Mouse (Mus musculus): ENCODE results near the gene Dnajc1. TPM values are rescaled to one million over a fixed set of nuclear protein-coding genes. Genes with fewer than 3 reads are reported as not detected.
A peak's percentile ranks its signal among the peaks of the same experiment; 100 is the strongest.

Gene Dnajc1
- 34.7 and 36.8 TPM in 2 replicates for polyA plus RNA-seq (2016; fragmentation: Nextera tagmentation; extraction: Ambion mirVana)

GRCm38 (mm10) chr2:18392331-18393021, at the start of gene Dnajc1:
Dnajc1 (minus strand) TSS chr2:18392830.
- H3K9me3 ChIP-seq, result no peaks in the 10 kb centered on the region
- under 1% methylated on average over 69 of the region's 69 CpGs for WGBS
- no peaks in the 10 kb centered on the region for H3K27me3 ChIP-seq (ENCODE audit: poor library complexity, severe bottlenecking)
- peak within 1 kb of the TSS; percentile 93 for H3K27ac ChIP-seq
- H3K4me1 ChIP-seq, result peaks cover 27% of the 10 kb centered on the region
- DNase-seq (ENCODE audit: extremely low spot score, low spot score), result peak; percentile 99
- no peaks in the 10 kb centered on the region for H3K36me3 ChIP-seq (replicated peaks)
- H3K4me3 ChIP-seq, result peak within 1 kb of the TSS; percentile 80

GRCm38 (mm10) chr2:18441871-18442270, 49.2 kb upstream of the Dnajc1 start:
- Histone ChIP-seq H3K9me3 (no peaks in the 10 kb centered on the region), H3K36me3 (replicated peaks) (no peaks in the 10 kb centered on the region), H3K27ac (no peak overlapping the region), H3K27me3 (ENCODE audit: poor library complexity, severe bottlenecking) (no peaks in the 10 kb centered on the region), H3K4me1 (0 out of 2 replicates have a peak, but pooled peaks cover 6% of the 10 kb centered on the region), H3K4me3 (no peak overlapping the region)
- 62% methylated on average over 6 of the region's 6 CpGs for WGBS
- no peak for DNase-seq (ENCODE audit: extremely low spot score, low spot score)

- H3K27ac ChIP-seq, result no peak overlapping the region
- no peaks in the 10 kb centered on the region for H3K27me3 ChIP-seq (ENCODE audit: poor library complexity, severe bottlenecking)
- no peaks in the 10 kb centered on the region for H3K9me3 ChIP-seq
- H3K4me3 ChIP-seq, result no peak overlapping the region
- no peaks in the 10 kb centered on the region for H3K36me3 ChIP-seq (replicated peaks)
- no peak for DNase-seq (ENCODE audit: extremely low spot score, low spot score)
- H3K4me1 ChIP-seq, result no peaks in the 10 kb centered on the region
- 90% methylated on average over 3 of the region's 3 CpGs for WGBS
Measured at GRCm38 (mm10) chr2:18415242-18415641, 22.6 kb upstream of the Dnajc1 start.

GRCm38 (mm10) chr2:18403679-18404078, 11.0 kb upstream of the Dnajc1 start:
- H3K36me3 ChIP-seq (replicated peaks), result no peaks in the 10 kb centered on the region
- no peaks in the 10 kb centered on the region for H3K27me3 ChIP-seq (ENCODE audit: poor library complexity, severe bottlenecking)
- no peak for DNase-seq (ENCODE audit: extremely low spot score, low spot score)
- H3K4me3 ChIP-seq, result no peak overlapping the region
- H3K27ac ChIP-seq, result no peak overlapping the region
- no peaks in the 10 kb centered on the region for H3K9me3 ChIP-seq
- 90% methylated on average over 1 of the region's 1 CpGs for WGBS
- H3K4me1 ChIP-seq, result no peaks in the 10 kb centered on the region

GRCm38 (mm10) chr2:18401771-18402170, 9.1 kb upstream of the Dnajc1 start:
- no peaks in the 10 kb centered on the region for H3K36me3 ChIP-seq (replicated peaks)
- H3K27ac ChIP-seq, result no peak overlapping the region
- WGBS, result 85% methylated on average over 2 of the region's 2 CpGs

GRCm38 (mm10) chr2:18393022-18393519, 441 bp upstream of the Dnajc1 start:
- no peaks in the 10 kb centered on the region for H3K27me3 ChIP-seq (ENCODE audit: poor library complexity, severe bottlenecking)
- H3K27ac ChIP-seq, result peak overlapping the region; percentile 93
- H3K4me3 ChIP-seq, result peak overlapping the region; percentile 80
- 72% methylated on average over 2 of the region's 2 CpGs for WGBS
- peaks cover 27% of the 10 kb centered on the region for H3K4me1 ChIP-seq
- H3K36me3 ChIP-seq (replicated peaks), result no peaks in the 10 kb centered on the region
- H3K9me3 ChIP-seq, result no peaks in the 10 kb centered on the region
- DNase-seq (ENCODE audit: extremely low spot score, low spot score), result no peak

More at GRCm38 (mm10) chr2:18401771-18402170, 9.1 kb upstream of the Dnajc1 start:
- H3K4me1 ChIP-seq, result no peaks in the 10 kb centered on the region
- DNase-seq (ENCODE audit: extremely low spot score, low spot score), result no peak
- no peak overlapping the region for H3K4me3 ChIP-seq
- no peaks in the 10 kb centered on the region for H3K9me3 ChIP-seq
- no peaks in the 10 kb centered on the region for H3K27me3 ChIP-seq (ENCODE audit: poor library complexity, severe bottlenecking)

GRCm38 (mm10) chr2:18391861-18392260, 769 bp downstream of the Dnajc1 start:
- H3K27me3 ChIP-seq (ENCODE audit: poor library complexity, severe bottlenecking), result no peaks in the 10 kb centered on the region
- no peak for DNase-seq (ENCODE audit: extremely low spot score, low spot score)
- H3K4me1 ChIP-seq, result peaks cover 27% of the 10 kb centered on the region
- H3K9me3 ChIP-seq, result no peaks in the 10 kb centered on the region
- peak overlapping the region; percentile 93 for H3K27ac ChIP-seq
- WGBS, result 1% methylated on average over 11 of the region's 11 CpGs
- H3K4me3 ChIP-seq, result peak overlapping the region; percentile 80
- H3K36me3 ChIP-seq (replicated peaks), result no peaks in the 10 kb centered on the region

GRCm38 (mm10) chr2:18389631-18390030, 3.0 kb downstream of the Dnajc1 start:
- DNase-seq (ENCODE audit: extremely low spot score, low spot score), result no peak
- Histone ChIP-seq H3K36me3 (replicated peaks) (no peaks in the 10 kb centered on the region), H3K27ac (no peak overlapping the region), H3K27me3 (ENCODE audit: poor library complexity, severe bottlenecking) (no peaks in the 10 kb centered on the region), H3K4me1 (peaks cover 27% of the 10 kb centered on the region), H3K9me3 (no peaks in the 10 kb centered on the region), H3K4me3 (no peak overlapping the region)
- WGBS, result 85% methylated on average over 1 of the region's 1 CpGs

- Histone ChIP-seq H3K4me3 (no peak overlapping the region), H3K4me1 (no peaks in the 10 kb centered on the region), H3K27ac (no peak overlapping the region), H3K9me3 (no peaks in the 10 kb centered on the region), H3K36me3 (replicated peaks) (no peaks in the 10 kb centered on the region), H3K27me3 (ENCODE audit: poor library complexity, severe bottlenecking) (no peaks in the 10 kb centered on the region)
- DNase-seq (ENCODE audit: extremely low spot score, low spot score), result no peak
Measured at GRCm38 (mm10) chr2:18381662-18382061, 11.0 kb downstream of the Dnajc1 start.

- DNase-seq (ENCODE audit: extremely low spot score, low spot score), result no peak
- 75% methylated on average over 11 of the region's 11 CpGs for WGBS
- no peaks in the 10 kb centered on the region for H3K9me3 ChIP-seq
Measured at GRCm38 (mm10) chr2:18372400-18373182, 20.0 kb downstream of the Dnajc1 start.

GRCm38 (mm10) chr2:18370794-18371498, 21.7 kb downstream of the Dnajc1 start:
- peaks cover 3% of the 10 kb centered on the region; the same call in 1 of the 2 replicates for H3K36me3 ChIP-seq (replicated peaks)
- no peak overlapping the region for H3K27ac ChIP-seq
- WGBS, result 62% methylated on average over 4 of the region's 4 CpGs
- no peak for DNase-seq (ENCODE audit: extremely low spot score, low spot score)
- no peak overlapping the region for H3K4me3 ChIP-seq
- peaks cover 1% of the 10 kb centered on the region; the same call in 1 of the 2 replicates for H3K9me3 ChIP-seq
- peaks cover 21% of the 10 kb centered on the region; the same call in 1 of the 2 replicates for H3K4me1 ChIP-seq
- no peaks in the 10 kb centered on the region for H3K27me3 ChIP-seq (ENCODE audit: poor library complexity, severe bottlenecking)

More at GRCm38 (mm10) chr2:18372400-18373182, 20.0 kb downstream of the Dnajc1 start:
- Histone ChIP-seq H3K27ac (no peak overlapping the region), H3K4me3 (no peak overlapping the region), H3K4me1 (peaks cover 21% of the 10 kb centered on the region; the same call in 1 of the 2 replicates), H3K27me3 (ENCODE audit: poor library complexity, severe bottlenecking) (no peaks in the 10 kb centered on the region), H3K36me3 (replicated peaks) (no peaks in the 10 kb centered on the region)

- H3K4me1 ChIP-seq, result no peaks in the 10 kb centered on the region
- H3K4me3 ChIP-seq, result no peak overlapping the region
- peaks cover 11% of the 10 kb centered on the region; the same call in 1 of the 2 replicates for H3K9me3 ChIP-seq
- no peaks in the 10 kb centered on the region for H3K27me3 ChIP-seq (ENCODE audit: poor library complexity, severe bottlenecking)
- H3K27ac ChIP-seq, result no peak overlapping the region
- H3K36me3 ChIP-seq (replicated peaks), result peaks cover 11% of the 10 kb centered on the region
- no peak for DNase-seq (ENCODE audit: extremely low spot score, low spot score)
- 85% methylated on average over 1 of the region's 1 CpGs for WGBS
Measured at GRCm38 (mm10) chr2:18364402-18364801, 28.2 kb downstream of the Dnajc1 start.
